31 mouse cellular contexts compared by ENCODE assay signal in the genomic region with DNA sequence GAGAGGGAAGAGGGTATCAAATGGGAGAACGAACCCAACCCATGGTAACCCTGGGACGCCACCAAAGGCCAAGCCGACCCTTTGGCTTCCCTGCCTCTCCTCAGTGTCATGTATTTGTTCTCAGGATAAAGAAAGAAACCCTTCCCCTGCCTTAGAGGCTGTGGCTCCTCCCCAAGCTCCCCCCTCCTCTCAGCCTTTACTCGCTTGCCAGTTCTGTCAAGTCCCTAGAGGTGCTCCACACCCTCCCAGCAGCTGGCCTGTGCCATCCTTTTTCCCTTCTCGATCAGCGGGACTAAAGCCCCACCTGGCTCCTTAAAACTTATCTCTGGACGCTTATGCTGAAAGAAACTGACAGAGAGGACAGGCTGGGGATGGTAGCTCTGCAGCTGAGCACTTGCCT.
DNase-seq lines count a peak whose midpoint lies in the region; ATAC-seq and TF ChIP-seq lines count a peak whose summit lies in the region.
"Had no signal": no experiment of that assay in that cellular context is flagged by ENCODE, and none has a peak within 500 bp of the region (broad histone marks: within the 10 kb centered on the region; RNA-seq: fewer than 3 reads in every experiment).

No protein-coding gene starts in this region.

- H3K9ac ChIP-seq in midbrain, postnatal 0 days (replicated peaks; ENCODE audit: low read length, poor library complexity, severe bottlenecking), result no peak overlapping the region
- H3K9ac ChIP-seq in midbrain, embryonic 16.5 days (ENCODE audit: low read depth, low read length), result no peak overlapping the region
- no peak overlapping the region for H3K9ac ChIP-seq in hindbrain, embryonic 16.5 days (ENCODE audit: low read depth, low read length)
- H3K9ac ChIP-seq: embryonic facial prominence, embryonic 15.5 days; heart, embryonic 15.5 days; liver, embryonic 15.5 days; lung, embryonic 14.5 days; neural tube, embryonic 15.5 days; stomach, embryonic 15.5 days had no signal

- no peak for TF ChIP-seq CTCF in midbrain, postnatal 0 days (IDR thresholded peaks at IDR 0.05)

- no peak overlapping the region for H3K4me3 ChIP-seq in midbrain, postnatal 0 days (ENCODE audit: low read depth, low read length)
- H3K4me3 ChIP-seq in midbrain, embryonic 16.5 days (ENCODE audit: low read depth, low read length), result no peak overlapping the region
- H3K4me3 ChIP-seq in hindbrain, embryonic 16.5 days (ENCODE audit: low read length), result no peak overlapping the region
- H3K4me3 ChIP-seq: embryonic facial prominence, embryonic 15.5 days; heart, embryonic 10.5 days; heart, embryonic 15.5 days; liver, embryonic 15.5 days; neural tube, embryonic 15.5 days; stomach, embryonic 15.5 days had no signal

- no peak overlapping the region for H3K4me2 ChIP-seq in midbrain, postnatal 0 days (ENCODE audit: low read depth, low read length, poor library complexity, severe bottlenecking)
- no peak overlapping the region for H3K4me2 ChIP-seq in midbrain, embryonic 16.5 days (ENCODE audit: low read length)
- no peak overlapping the region for H3K4me2 ChIP-seq in hindbrain, embryonic 16.5 days (ENCODE audit: low read length)
- H3K4me2 ChIP-seq: embryonic facial prominence, embryonic 15.5 days; heart, embryonic 15.5 days; liver, embryonic 15.5 days; lung, embryonic 14.5 days; neural tube, embryonic 15.5 days; stomach, embryonic 15.5 days had no signal

- no peak overlapping the region for H3K27ac ChIP-seq in midbrain, postnatal 0 days (ENCODE audit: low read depth, low read length)
- no peak overlapping the region for H3K27ac ChIP-seq in midbrain, embryonic 16.5 days (ENCODE audit: low read length)
- no peak overlapping the region for H3K27ac ChIP-seq in hindbrain, embryonic 16.5 days (ENCODE audit: low read depth, low read length)
- H3K27ac ChIP-seq: embryonic facial prominence, embryonic 15.5 days; heart, embryonic 10.5 days; heart, embryonic 15.5 days; kidney, postnatal 0 days; liver, embryonic 15.5 days; neural tube, embryonic 15.5 days; stomach, embryonic 15.5 days had no signal

- no peaks in the 10 kb centered on the region for H3K27me3 ChIP-seq in midbrain, postnatal 0 days (ENCODE audit: insufficient read depth, low read length)
- H3K27me3 ChIP-seq in midbrain, embryonic 16.5 days (ENCODE audit: control insufficient read depth, insufficient read depth, low read depth, low read length), result no peaks in the 10 kb centered on the region
- no peaks in the 10 kb centered on the region for H3K27me3 ChIP-seq in hindbrain, embryonic 16.5 days (replicated peaks; ENCODE audit: control insufficient read depth, insufficient read depth, low read length)
- H3K27me3 ChIP-seq: embryonic facial prominence, embryonic 15.5 days; liver, embryonic 15.5 days; neural tube, embryonic 15.5 days; stomach, embryonic 15.5 days had no signal

- no peaks in the 10 kb centered on the region for H3K9me3 ChIP-seq in midbrain, postnatal 0 days (ENCODE audit: low read length)
- H3K9me3 ChIP-seq in midbrain, embryonic 16.5 days (replicated peaks; ENCODE audit: control insufficient read depth, low read length, poor library complexity, severe bottlenecking), result no peaks in the 10 kb centered on the region
- H3K9me3 ChIP-seq in hindbrain, embryonic 16.5 days (ENCODE audit: control insufficient read depth, low read length), result no peaks in the 10 kb centered on the region
- H3K9me3 ChIP-seq: embryonic facial prominence, embryonic 15.5 days; heart, embryonic 10.5 days; heart, embryonic 15.5 days; liver, embryonic 15.5 days; neural tube, embryonic 15.5 days; stomach, embryonic 15.5 days had no signal

- peak; percentile 36 to 43 for DNase-seq in cerebellum, postnatal 14 days
- peak; percentile 22 for DNase-seq in midbrain, postnatal 0 days (ENCODE audit: low spot score)
- DNase-seq in ZHBTc4 (ENCODE audit: low read depth, low spot score), result peak; percentile 54
- no peak for DNase-seq in MN1 (ENCODE audit: low spot score)
- no peak for DNase-seq in neural tube, embryonic 10.5 days (ENCODE audit: extremely low spot score, low spot score)
- DNase-seq: adrenal gland, postnatal 36 days; cerebellum, adult 8-10 months; gastrocnemius, postnatal 25 days; heart, adult 11 months; kidney, adult 8-10 months; kidney, postnatal 4 days; layer of hippocampus, postnatal 36 days; liver; lung, embryonic 14.5 days; lung, postnatal 14 days; retina, postnatal 1 day; right cerebral cortex, postnatal 25 days; thymus, adult 18-20 months; thymus, postnatal 36 days had no signal

- no peaks in the 10 kb centered on the region for H3K36me3 ChIP-seq in midbrain, postnatal 0 days (ENCODE audit: insufficient read depth, low read length)
- H3K36me3 ChIP-seq in midbrain, embryonic 16.5 days (ENCODE audit: control insufficient read depth, insufficient read depth, low read length), result no peaks in the 10 kb centered on the region
- H3K36me3 ChIP-seq in hindbrain, embryonic 16.5 days (ENCODE audit: control insufficient read depth, insufficient read depth, low read length), result no peaks in the 10 kb centered on the region
- H3K36me3 ChIP-seq: embryonic facial prominence, embryonic 15.5 days; heart, embryonic 10.5 days; heart, embryonic 15.5 days; liver, embryonic 15.5 days; neural tube, embryonic 15.5 days; stomach, embryonic 15.5 days had no signal

- H3K4me1 ChIP-seq in midbrain, postnatal 0 days (ENCODE audit: insufficient read depth, low read length), result no peaks in the 10 kb centered on the region
- H3K4me1 ChIP-seq in midbrain, embryonic 16.5 days (ENCODE audit: control insufficient read depth, insufficient read depth, low read length), result no peaks in the 10 kb centered on the region
- H3K4me1 ChIP-seq in hindbrain, embryonic 16.5 days (ENCODE audit: control insufficient read depth, insufficient read depth, low read depth, low read length), result no peaks in the 10 kb centered on the region
- H3K4me1 ChIP-seq: embryonic facial prominence, embryonic 15.5 days; liver, embryonic 15.5 days; stomach, embryonic 15.5 days had no signal

- ATAC-seq in cerebellum, adult (ENCODE audit: insufficient number of reproducible peaks, low FRiP score, low TSS enrichment), result no peak
- ATAC-seq in midbrain, postnatal 0 days (ENCODE audit: low FRiP score), result no peak
- no peak for ATAC-seq in midbrain, embryonic 16.5 days
- 0 out of 2 replicates have a peak, but pooled peaks have one; percentile 40 for ATAC-seq in hindbrain, embryonic 16.5 days
- ATAC-seq: forebrain, embryonic 14.5 days; intestine, embryonic 16.5 days had no signal

- 49% methylated on average over 7 of the region's 7 CpGs for WGBS in midbrain, postnatal 0 days
- WGBS in midbrain, embryonic 16.5 days, result 39% methylated on average over 7 of the region's 7 CpGs
- WGBS in hindbrain, embryonic 16.5 days, result 35% methylated on average over 7 of the region's 7 CpGs

Comparison
In these comparisons a context has a peak if more than half of its experiments do, and no peak if none do; other contexts are left out.
1. DNase-seq: peak in cerebellum, postnatal 14 days (2 of 2), midbrain, postnatal 0 days (single experiment) and ZHBTc4 (single experiment); none in MN1 (single experiment) and neural tube, embryonic 10.5 days (single experiment).